Mouse (Mus musculus): ENCODE results near the gene Irf2. TPM values are rescaled to one million over a fixed set of nuclear protein-coding genes. Genes with fewer than 3 reads are reported as not detected.

Gene Irf2
- polyA plus RNA-seq, 1 experiment from 2014 or later: 15.3 TPM

DNA sequence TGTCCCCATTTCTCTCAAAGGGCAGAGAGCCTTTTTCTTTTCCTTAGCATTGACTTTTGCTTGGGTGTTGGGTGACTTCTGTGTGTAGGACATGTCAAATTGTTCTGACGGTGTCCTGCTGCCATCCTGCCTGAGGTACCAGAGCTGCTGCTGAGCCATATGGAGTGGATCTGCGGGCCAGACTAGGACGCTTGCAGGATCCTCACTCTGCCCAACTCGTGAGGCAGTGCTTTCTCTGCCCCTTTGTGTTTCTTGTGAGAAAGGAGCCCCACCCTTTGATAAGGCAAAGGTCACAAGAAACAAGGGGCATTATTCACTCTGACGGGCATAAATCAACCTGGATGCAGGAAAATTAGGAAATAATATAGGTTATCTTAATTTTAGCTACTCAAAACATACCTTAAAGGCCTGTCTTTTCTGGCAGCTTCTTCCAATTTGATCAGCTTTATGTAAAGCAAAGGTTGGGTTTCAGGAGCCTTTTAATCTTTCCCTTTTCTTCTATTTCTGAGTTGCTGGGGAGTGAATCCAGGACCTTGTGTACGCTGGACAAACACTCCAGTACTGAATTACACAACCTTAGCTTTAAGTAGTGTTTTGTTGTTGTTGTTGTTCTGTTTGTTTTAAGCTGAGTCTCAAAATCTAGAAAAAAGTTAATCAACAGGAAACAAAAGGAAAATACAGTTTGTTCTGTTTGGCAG lies 90.0 kb downstream of the Irf2 start:
- no peaks in the 10 kb centered on the region for H3K36me3 ChIP-seq (ENCODE audit: control insufficient read depth, insufficient read depth, low read length)
- no peak for ATAC-seq (ENCODE audit: insufficient number of reproducible peaks, low FRiP score, low TSS enrichment, low read depth)
- no peak for DNase-seq (ENCODE audit: low spot score)
- no peaks in the 10 kb centered on the region for H3K27me3 ChIP-seq (ENCODE audit: control insufficient read depth, insufficient read depth, low read length)
- no peak overlapping the region for H3K27ac ChIP-seq (replicated peaks; ENCODE audit: low read depth, low read length)
- no peaks in the 10 kb centered on the region for H3K4me1 ChIP-seq (ENCODE audit: control insufficient read depth, insufficient read depth, low read length)
- H3K9me3 ChIP-seq (ENCODE audit: control insufficient read depth, low read length): no peaks in the 10 kb centered on the region
- H3K4me3 ChIP-seq (ENCODE audit: low read depth, low read length): no peak overlapping the region
- no peak overlapping the region for H3K9ac ChIP-seq (ENCODE audit: low read length)
- no peak overlapping the region for H3K4me2 ChIP-seq (ENCODE audit: low read depth, severe bottlenecking)
- 73% methylated on average over 6 of the region's 6 CpGs for WGBS

DNA sequence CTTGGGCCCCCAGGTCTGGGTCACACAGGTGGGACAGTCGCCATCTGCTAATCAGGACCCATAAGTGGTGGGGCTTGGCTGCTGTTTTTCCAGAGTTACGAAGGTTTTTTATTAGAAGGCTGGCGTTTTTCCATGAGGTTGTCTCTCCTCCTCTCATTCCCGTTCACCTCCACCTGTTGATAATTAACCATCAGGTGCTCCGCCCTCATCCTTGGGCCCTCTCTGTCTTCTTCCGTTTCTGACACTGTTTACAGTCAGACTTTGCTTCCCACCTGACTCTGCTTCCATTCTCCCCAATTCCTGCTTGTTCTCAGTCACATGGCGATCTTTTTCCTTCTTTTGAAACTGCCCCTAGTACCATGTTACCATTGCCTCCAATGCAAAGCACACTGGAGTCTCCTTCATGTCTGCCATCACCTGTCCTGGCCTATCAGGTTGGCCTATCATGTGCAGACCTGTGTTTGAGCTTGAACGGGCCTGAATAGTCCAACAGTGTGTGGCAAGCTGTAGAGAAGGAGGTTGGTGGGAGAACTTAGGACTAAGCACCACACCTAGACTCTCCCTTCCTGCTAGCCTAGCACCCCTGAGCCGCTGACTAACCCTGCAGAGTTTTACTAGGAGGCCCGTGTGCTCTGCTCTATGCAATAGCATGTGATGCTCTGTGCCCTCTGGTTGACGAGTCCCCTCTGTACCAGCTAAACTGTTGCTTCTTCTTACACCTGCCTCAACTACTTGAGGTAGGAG lies 90.8 kb downstream of the Irf2 start:
- ATAC-seq (ENCODE audit: insufficient number of reproducible peaks, low FRiP score, low TSS enrichment, low read depth) (no peak), DNase-seq (ENCODE audit: low spot score) (no peak)
- Histone ChIP-seq H3K27ac (replicated peaks; ENCODE audit: low read depth, low read length) (no peak overlapping the region), H3K9me3 (ENCODE audit: control insufficient read depth, low read length) (no peaks in the 10 kb centered on the region), H3K4me3 (ENCODE audit: low read depth, low read length) (no peak overlapping the region), H3K4me1 (ENCODE audit: control insufficient read depth, insufficient read depth, low read length) (no peaks in the 10 kb centered on the region), H3K36me3 (ENCODE audit: control insufficient read depth, insufficient read depth, low read length) (no peaks in the 10 kb centered on the region), H3K27me3 (ENCODE audit: control insufficient read depth, insufficient read depth, low read length) (no peaks in the 10 kb centered on the region), H3K9ac (ENCODE audit: low read length) (no peak overlapping the region), H3K4me2 (ENCODE audit: low read depth, severe bottlenecking) (no peak overlapping the region)
- WGBS: 71% methylated on average over 11 of the region's 11 CpGs

DNA sequence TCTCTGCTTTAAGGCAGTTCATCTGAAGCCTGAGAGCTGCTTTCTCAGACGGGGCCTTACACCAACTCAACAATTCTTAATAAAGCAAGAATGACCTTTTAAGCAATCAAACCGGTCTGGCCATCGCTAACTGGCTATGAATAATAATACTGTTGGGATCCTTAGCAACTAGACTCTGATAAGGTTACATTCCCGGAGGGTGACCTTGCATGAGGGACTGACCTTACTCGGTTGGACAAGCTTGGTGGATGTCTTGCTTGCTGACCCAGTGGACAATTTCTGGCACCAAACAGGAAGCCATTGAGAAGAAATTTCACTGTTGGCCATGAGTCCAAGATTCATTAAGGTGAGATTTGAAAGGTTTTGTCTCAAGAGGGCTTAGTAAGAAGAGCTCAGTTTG lies 92.4 kb downstream of the Irf2 start:
- no peak for ATAC-seq (ENCODE audit: insufficient number of reproducible peaks, low FRiP score, low TSS enrichment, low read depth)
- Histone ChIP-seq H3K9ac (ENCODE audit: low read length) (no peak overlapping the region), H3K27ac (replicated peaks; ENCODE audit: low read depth, low read length) (no peak overlapping the region), H3K4me2 (ENCODE audit: low read depth, severe bottlenecking) (no peak overlapping the region), H3K36me3 (ENCODE audit: control insufficient read depth, insufficient read depth, low read length) (no peaks in the 10 kb centered on the region), H3K4me1 (ENCODE audit: control insufficient read depth, insufficient read depth, low read length) (no peaks in the 10 kb centered on the region), H3K27me3 (ENCODE audit: control insufficient read depth, insufficient read depth, low read length) (no peaks in the 10 kb centered on the region), H3K4me3 (ENCODE audit: low read depth, low read length) (no peak overlapping the region), H3K9me3 (ENCODE audit: control insufficient read depth, low read length) (no peaks in the 10 kb centered on the region)
- DNase-seq (ENCODE audit: low spot score): no peak
- 88% methylated on average over 5 of the region's 5 CpGs for WGBS

DNA sequence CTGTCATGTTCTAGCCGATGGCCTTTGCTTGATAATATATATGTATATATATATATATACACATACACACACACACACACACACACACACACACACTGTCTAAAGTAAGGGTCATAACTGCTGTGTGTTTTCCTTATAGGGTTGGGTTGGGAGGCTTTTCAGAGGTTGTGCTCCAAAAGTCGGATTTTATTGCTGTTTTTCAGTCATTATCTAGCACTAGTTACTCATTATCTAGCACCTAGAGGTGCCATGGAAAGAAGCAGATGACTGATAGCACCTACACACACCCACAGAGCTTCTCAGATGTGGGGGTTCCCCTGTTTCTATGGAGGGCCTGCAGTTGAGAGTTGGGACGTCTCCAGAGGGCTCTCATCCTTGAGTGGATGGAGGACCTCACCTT lies 92.9 kb downstream of the Irf2 start:
- Histone ChIP-seq H3K27me3 (ENCODE audit: control insufficient read depth, insufficient read depth, low read length) (no peaks in the 10 kb centered on the region), H3K27ac (replicated peaks; ENCODE audit: low read depth, low read length) (no peak overlapping the region), H3K36me3 (ENCODE audit: control insufficient read depth, insufficient read depth, low read length) (no peaks in the 10 kb centered on the region), H3K9me3 (ENCODE audit: control insufficient read depth, low read length) (no peaks in the 10 kb centered on the region), H3K9ac (ENCODE audit: low read length) (no peak overlapping the region), H3K4me1 (ENCODE audit: control insufficient read depth, insufficient read depth, low read length) (no peaks in the 10 kb centered on the region), H3K4me3 (ENCODE audit: low read depth, low read length) (no peak overlapping the region), H3K4me2 (ENCODE audit: low read depth, severe bottlenecking) (no peak overlapping the region)
- DNase-seq (ENCODE audit: low spot score) (no peak), ATAC-seq (ENCODE audit: insufficient number of reproducible peaks, low FRiP score, low TSS enrichment, low read depth) (no peak)
- 85% methylated on average over 3 of the region's 3 CpGs for WGBS

DNA sequence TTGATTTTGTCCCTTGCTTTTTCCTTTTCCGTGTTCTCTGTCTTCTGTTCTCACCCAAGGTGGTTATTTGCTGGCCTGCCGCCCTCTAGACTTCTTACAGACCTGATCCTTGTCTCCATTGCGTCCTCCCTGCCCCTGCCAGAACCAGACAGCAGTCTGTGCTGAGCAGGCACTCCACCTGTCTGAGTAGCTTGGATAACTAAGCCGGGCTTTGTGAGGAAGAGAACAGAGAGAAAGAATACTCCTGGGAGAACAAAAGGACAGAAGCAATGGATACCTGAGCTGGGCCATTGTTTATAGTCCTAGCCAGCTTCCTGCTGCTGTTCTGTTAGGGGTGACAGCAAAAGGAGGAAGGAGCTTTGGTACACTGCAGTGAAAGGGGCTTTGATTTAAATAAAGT lies 94.2 kb downstream of the Irf2 start:
- ATAC-seq (ENCODE audit: insufficient number of reproducible peaks, low FRiP score, low TSS enrichment, low read depth) (no peak), DNase-seq (ENCODE audit: low spot score) (no peak)
- H3K4me1 ChIP-seq (ENCODE audit: control insufficient read depth, insufficient read depth, low read length): no peaks in the 10 kb centered on the region
- no peaks in the 10 kb centered on the region; the same call in 1 of the 2 replicates for H3K36me3 ChIP-seq (ENCODE audit: control insufficient read depth, insufficient read depth, low read length)
- no peak overlapping the region for H3K4me3 ChIP-seq (ENCODE audit: low read depth, low read length)
- no peak overlapping the region for H3K27ac ChIP-seq (replicated peaks; ENCODE audit: low read depth, low read length)
- no peak overlapping the region for H3K9ac ChIP-seq (ENCODE audit: low read length)
- no peaks in the 10 kb centered on the region for H3K9me3 ChIP-seq (ENCODE audit: control insufficient read depth, low read length)
- 74% methylated on average over 4 of the region's 4 CpGs for WGBS
- H3K27me3 ChIP-seq (ENCODE audit: control insufficient read depth, insufficient read depth, low read length): no peaks in the 10 kb centered on the region
- no peak overlapping the region for H3K4me2 ChIP-seq (ENCODE audit: low read depth, severe bottlenecking)

DNA sequence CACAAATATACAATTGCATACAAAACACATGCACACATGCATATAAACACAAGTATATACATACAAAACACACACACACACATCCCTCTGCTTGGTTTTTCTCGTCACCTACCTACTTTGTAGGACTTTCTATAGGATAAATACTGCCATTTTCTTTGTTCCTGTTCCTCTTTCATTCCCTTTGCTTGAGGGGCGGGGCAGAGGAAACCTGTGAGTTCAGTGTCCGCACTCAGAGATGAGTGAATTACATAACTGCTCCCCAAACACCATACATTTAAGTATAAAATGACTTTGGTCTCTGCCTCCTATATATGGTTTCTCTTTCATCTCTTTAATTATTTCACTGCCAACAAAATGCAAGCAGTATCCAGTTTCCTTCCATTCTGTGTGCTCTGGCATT lies 94.9 kb downstream of the Irf2 start:
- DNase-seq (ENCODE audit: low spot score): no peak

DNA sequence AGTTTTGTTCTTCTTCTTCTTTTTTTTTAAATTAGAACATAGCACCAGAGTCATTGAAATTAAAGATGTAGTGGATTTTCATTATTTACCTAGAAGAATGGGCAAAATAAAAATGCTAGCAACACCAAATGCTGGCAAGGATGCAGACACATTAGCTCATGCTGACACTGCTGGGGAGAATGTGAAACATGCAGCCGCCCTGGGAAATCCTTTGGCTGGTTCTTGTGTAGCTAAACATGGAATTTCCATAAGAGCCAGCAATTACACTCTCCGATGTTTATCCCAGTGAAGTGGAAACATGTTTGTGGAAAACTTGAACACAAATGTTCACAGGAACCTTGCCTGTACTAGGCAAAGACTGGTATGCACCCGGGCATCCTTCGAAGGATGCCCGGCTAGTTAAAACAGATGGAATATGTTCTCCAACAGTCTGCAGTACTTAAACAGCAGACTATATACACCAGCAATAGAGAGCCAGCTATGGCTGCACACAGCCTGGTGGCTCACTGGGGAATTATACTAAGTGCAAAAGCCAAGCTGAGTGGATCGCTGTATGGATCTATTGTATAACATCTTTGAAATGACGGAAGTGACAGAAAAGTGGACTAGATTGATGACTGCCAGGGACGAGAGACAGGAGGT lies 96.6 kb downstream of the Irf2 start:
- no peak overlapping the region for H3K9ac ChIP-seq (ENCODE audit: low read length)

More for the DNA sequence above, 94.9 kb downstream of the Irf2 start:
- H3K36me3 ChIP-seq (ENCODE audit: control insufficient read depth, insufficient read depth, low read length): no peaks in the 10 kb centered on the region; the same call in 1 of the 2 replicates
- H3K4me2 ChIP-seq (ENCODE audit: low read depth, severe bottlenecking): no peak overlapping the region
- H3K4me1 ChIP-seq (ENCODE audit: control insufficient read depth, insufficient read depth, low read length): no peaks in the 10 kb centered on the region
- H3K27me3 ChIP-seq (ENCODE audit: control insufficient read depth, insufficient read depth, low read length): no peaks in the 10 kb centered on the region
- H3K4me3 ChIP-seq (ENCODE audit: low read depth, low read length): no peak overlapping the region
- H3K9ac ChIP-seq (ENCODE audit: low read length): no peak overlapping the region
- no peaks in the 10 kb centered on the region for H3K9me3 ChIP-seq (ENCODE audit: control insufficient read depth, low read length)
- no peak overlapping the region for H3K27ac ChIP-seq (replicated peaks; ENCODE audit: low read depth, low read length)
- WGBS: 88% methylated on average over 3 of the region's 3 CpGs
- no peak for ATAC-seq (ENCODE audit: insufficient number of reproducible peaks, low FRiP score, low TSS enrichment, low read depth)

DNA sequence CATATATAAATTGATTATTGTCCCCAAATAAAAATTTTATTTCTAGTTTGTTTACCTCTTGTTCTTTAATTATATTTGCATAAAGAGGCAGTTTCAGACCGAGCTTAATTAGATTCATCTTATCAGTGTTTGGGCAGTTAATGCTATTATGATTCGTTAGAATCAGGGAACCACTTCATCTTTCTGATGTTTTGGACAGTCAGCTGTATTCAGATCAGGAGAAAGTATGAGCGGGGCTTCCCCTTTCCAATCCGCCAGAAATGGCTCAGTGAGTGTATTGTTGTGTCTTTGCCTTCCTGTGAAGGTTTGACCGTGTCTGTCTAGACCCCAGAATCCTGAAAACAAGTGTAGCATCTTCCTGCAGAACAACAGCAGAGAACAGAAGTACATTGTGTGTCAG lies 97.4 kb downstream of the Irf2 start:
- ATAC-seq (ENCODE audit: insufficient number of reproducible peaks, low FRiP score, low TSS enrichment, low read depth): no peak
- Histone ChIP-seq H3K27ac (replicated peaks; ENCODE audit: low read depth, low read length) (no peak overlapping the region), H3K4me2 (ENCODE audit: low read depth, severe bottlenecking) (no peak overlapping the region), H3K36me3 (ENCODE audit: control insufficient read depth, insufficient read depth, low read length) (no peaks in the 10 kb centered on the region; the same call in 1 of the 2 replicates), H3K4me1 (ENCODE audit: control insufficient read depth, insufficient read depth, low read length) (no peaks in the 10 kb centered on the region), H3K9me3 (ENCODE audit: control insufficient read depth, low read length) (no peaks in the 10 kb centered on the region), H3K4me3 (ENCODE audit: low read depth, low read length) (no peak overlapping the region), H3K27me3 (ENCODE audit: control insufficient read depth, insufficient read depth, low read length) (no peaks in the 10 kb centered on the region), H3K9ac (ENCODE audit: low read length) (no peak overlapping the region)
- DNase-seq (ENCODE audit: low spot score): no peak
- WGBS: 91% methylated on average over 5 of the region's 5 CpGs

More for the DNA sequence above, 96.6 kb downstream of the Irf2 start:
- no peak for DNase-seq (ENCODE audit: low spot score)
- Histone ChIP-seq H3K27me3 (ENCODE audit: control insufficient read depth, insufficient read depth, low read length) (no peaks in the 10 kb centered on the region), H3K9me3 (ENCODE audit: control insufficient read depth, low read length) (no peaks in the 10 kb centered on the region), H3K4me3 (ENCODE audit: low read depth, low read length) (no peak overlapping the region), H3K27ac (replicated peaks; ENCODE audit: low read depth, low read length) (no peak overlapping the region), H3K36me3 (ENCODE audit: control insufficient read depth, insufficient read depth, low read length) (no peaks in the 10 kb centered on the region; the same call in 1 of the 2 replicates), H3K4me1 (ENCODE audit: control insufficient read depth, insufficient read depth, low read length) (no peaks in the 10 kb centered on the region), H3K4me2 (ENCODE audit: low read depth, severe bottlenecking) (no peak overlapping the region)
- WGBS: 88% methylated on average over 8 of the region's 8 CpGs
- no peak for ATAC-seq (ENCODE audit: insufficient number of reproducible peaks, low FRiP score, low TSS enrichment, low read depth)
